Comparison of ENCODE assay signal across 29 mouse cellular contexts in genomic region chr5:136063920-136064319, GRCm38 (mm10). TPM values are rescaled to one million over a fixed set of nuclear protein-coding genes. Genes with fewer than 3 reads are reported as not detected.
DNase-seq lines count a peak whose midpoint lies in the region; ATAC-seq and TF ChIP-seq lines count a peak whose summit lies in the region.
"Had no signal": no experiment of that assay in that cellular context is flagged by ENCODE, and none has a peak within 500 bp of the region (broad histone marks: within the 10 kb centered on the region; RNA-seq: fewer than 3 reads in every experiment).

No protein-coding gene starts in this region.

- TF ChIP-seq POLR2A in testis, adult 2 months (IDR thresholded peaks at IDR 0.05; ENCODE audit: control insufficient read depth, low read depth, low read length), result no peak

- no peaks in the 10 kb centered on the region for H3K9me3 ChIP-seq in ES-E14 (ENCODE audit: control insufficient read depth, insufficient read depth, low read depth, low read length)
- H3K9me3 ChIP-seq in hindbrain, embryonic 16.5 days (ENCODE audit: control insufficient read depth, low read length), result no peaks in the 10 kb centered on the region
- H3K9me3 ChIP-seq: embryonic facial prominence, embryonic 13.5 days; embryonic facial prominence, embryonic 15.5 days; forebrain, embryonic 10.5 days; forebrain, embryonic 12.5 days had no signal

- H3K27me3 ChIP-seq in testis, adult 2 months (ENCODE audit: control insufficient read depth, insufficient read depth, low read length), result no peaks in the 10 kb centered on the region
- H3K27me3 ChIP-seq in hindbrain, embryonic 16.5 days (replicated peaks; ENCODE audit: control insufficient read depth, insufficient read depth, low read length), result no peaks in the 10 kb centered on the region

- H3K4me1 ChIP-seq in testis, adult 2 months (ENCODE audit: control insufficient read depth, insufficient read depth, low read length), result peaks cover 6% of the 10 kb centered on the region
- peaks cover 0 to 9% of the 10 kb centered on the region in 2 experiments; a peak in 1 of 4 replicates for H3K4me1 ChIP-seq in ES-E14 (ENCODE audit: control insufficient read depth in 2 of 2, insufficient read depth in 2 of 2, low read length in 2 of 2, poor library complexity in 1 of 2)
- no peaks in the 10 kb centered on the region for H3K4me1 ChIP-seq in hindbrain, embryonic 16.5 days (ENCODE audit: control insufficient read depth, insufficient read depth, low read depth, low read length)
- H3K4me1 ChIP-seq: embryonic facial prominence, embryonic 13.5 days; embryonic facial prominence, embryonic 15.5 days; forebrain, embryonic 12.5 days had no signal

- H3K4me3 ChIP-seq in testis, adult 2 months (ENCODE audit: control insufficient read depth, low read depth, low read length), result peak overlapping the region; percentile 55; the same call in 1 of the 2 replicates
- no peak overlapping the region for H3K4me3 ChIP-seq in ES-E14 (ENCODE audit: insufficient read depth in 1 of 2, low read depth in 1 of 2, low read length in 2 of 2, poor library complexity in 1 of 2, severe bottlenecking in 1 of 2)
- H3K4me3 ChIP-seq in hindbrain, embryonic 16.5 days (ENCODE audit: low read length), result no peak overlapping the region
- H3K4me3 ChIP-seq: embryonic facial prominence, embryonic 13.5 days; embryonic facial prominence, embryonic 15.5 days; erythroblast, embryonic 14.5 days; forebrain, embryonic 10.5 days; forebrain, embryonic 12.5 days had no signal

- no peaks in the 10 kb centered on the region for H3K36me3 ChIP-seq in testis, adult 2 months (ENCODE audit: control insufficient read depth, insufficient read depth, low read length)
- H3K36me3 ChIP-seq in ES-E14 (ENCODE audit: control insufficient read depth, insufficient read depth, low read length, poor library complexity, severe bottlenecking), result no peaks in the 10 kb centered on the region
- no peaks in the 10 kb centered on the region for H3K36me3 ChIP-seq in hindbrain, embryonic 16.5 days (ENCODE audit: control insufficient read depth, insufficient read depth, low read length)
- H3K36me3 ChIP-seq: embryonic facial prominence, embryonic 13.5 days; embryonic facial prominence, embryonic 15.5 days; forebrain, embryonic 10.5 days; forebrain, embryonic 12.5 days had no signal

- in situ Hi-C loops in ES-E14 (cut with MboI; ENCODE audit: low sequenced_read_pairs in 2 of 2, unreplicated experiment in 2 of 2), result no loop called here

- 90% methylated on average over 10 of the region's 10 CpGs for WGBS in hindbrain, embryonic 16.5 days

- no peak for DNase-seq in testis, postnatal 10 days (ENCODE audit: low spot score)
- no peak for DNase-seq in ES-E14 (ENCODE audit: low read depth, low spot score)
- DNase-seq in R1 (ENCODE audit: low read depth, low spot score), result peak; percentile 87
- no peak for DNase-seq in MN1 (ENCODE audit: low spot score)
- no peak for DNase-seq in kidney, postnatal 4 days
- DNase-seq: adrenal gland, adult 2 months; adrenal gland, postnatal 10 days; adrenal gland, postnatal 25 days; B cell, adult 2 months; cerebellum, adult 11 months; cerebellum, adult 18-20 months; cerebellum, adult 8-10 months; cerebellum, adult 9-11 months; cerebellum, postnatal 14 days; cerebellum, postnatal 36 days; embryo, embryonic 11 days had no signal

- no peak for ATAC-seq in hindbrain, embryonic 16.5 days
- ATAC-seq: CD4-positive, CD25-positive, alpha-beta regulatory T cell, adult 4 months; forebrain, embryonic 14.5 days; forebrain, embryonic 16.5 days had no signal

- no peak for TF ChIP-seq CTCF in testis, adult 2 months (IDR thresholded peaks at IDR 0.05; ENCODE audit: control insufficient read depth, insufficient read depth, insufficient replicate concordance, low read depth, low read length)

- H3K27ac ChIP-seq in testis, adult 2 months (ENCODE audit: control insufficient read depth, insufficient read depth, low read depth, low read length), result no peak overlapping the region
- H3K27ac ChIP-seq in ES-E14 (ENCODE audit: insufficient read depth, low read depth, low read length, poor library complexity, severe bottlenecking), result no peak overlapping the region
- H3K27ac ChIP-seq in hindbrain, embryonic 16.5 days (ENCODE audit: low read depth, low read length), result no peak overlapping the region
- H3K27ac ChIP-seq: embryonic facial prominence, embryonic 13.5 days; embryonic facial prominence, embryonic 15.5 days; forebrain, embryonic 10.5 days; forebrain, embryonic 12.5 days had no signal

- H3K9ac ChIP-seq in ES-E14 (ENCODE audit: insufficient read depth, low read depth, low read length, poor library complexity, severe bottlenecking), result peak overlapping the region; percentile 4; the same call in 1 of the 2 replicates
- no peak overlapping the region for H3K9ac ChIP-seq in hindbrain, embryonic 16.5 days (ENCODE audit: low read depth, low read length)
- H3K9ac ChIP-seq: embryonic facial prominence, embryonic 13.5 days; embryonic facial prominence, embryonic 15.5 days; forebrain, embryonic 12.5 days had no signal

- no peak overlapping the region for H3K4me2 ChIP-seq in hindbrain, embryonic 16.5 days (ENCODE audit: low read length)
- H3K4me2 ChIP-seq: embryonic facial prominence, embryonic 13.5 days; embryonic facial prominence, embryonic 15.5 days; forebrain, embryonic 12.5 days had no signal

TF ChIP-seq in ES-E14, 5 proteins besides CTCF, POLR2A, EP300 and RAD21:
- no peak for TF ChIP-seq ZNF384 (IDR thresholded peaks at IDR 0.05; ENCODE audit: low read depth, low read length)
- no peak for TF ChIP-seq ZC3H11A (IDR thresholded peaks at IDR 0.05; ENCODE audit: borderline replicate concordance, low read depth, low read length)
- TF ChIP-seq CHD2 (IDR thresholded peaks at IDR 0.05; ENCODE audit: low read depth, low read length), result no peak
- no peak for TF ChIP-seq HCFC1 (IDR thresholded peaks at IDR 0.05; ENCODE audit: borderline replicate concordance, insufficient read depth, low read length)
- no peak for TF ChIP-seq MAFK (IDR thresholded peaks at IDR 0.05; ENCODE audit: insufficient read depth, low read depth, low read length)

RNA-seq across cellular contexts. Expression of gene Upk3bl, which starts 9.6 kb away (rescaled TPM):
- 88.3 and 108 TPM in 2 replicates for polyA plus RNA-seq in testis, adult 2 months (2012; rRNA removed)
- 2.2 and 5.1 TPM in 2 replicates for total RNA-seq in ES-E14 (2012; rRNA removed)
- polyA plus RNA-seq in hindbrain, embryonic 16.5 days (2015; fragmentation: Nextera tagmentation; extraction: Ambion mirVana), result 0.25 TPM in 1 of 2 replicates, not detected in the other
- total RNA-seq: adrenal gland, postnatal 25 days; CH12.LX; common myeloid progenitor, adult 5-6 weeks had no signal
- polyA plus RNA-seq: adrenal gland, adult 2 months; CD4-positive, CD25-positive, alpha-beta regulatory T cell, adult 4 months; erythroblast, embryonic 14.5 days; forebrain, embryonic 14.5 days; forebrain, embryonic 16.5 days had no signal

RNA-seq across cellular contexts. Expression of gene Rasa4, which starts 19.8 kb away (rescaled TPM):
- 1.5 and 1.7 TPM in 2 replicates for polyA plus RNA-seq in testis, adult 2 months (2012; rRNA removed)
- 17.4 and 21.7 TPM in 2 replicates for total RNA-seq in ES-E14 (2012; rRNA removed)
- 22.2 and 25.0 TPM in 2 replicates for polyA plus RNA-seq in hindbrain, embryonic 16.5 days (2015; fragmentation: Nextera tagmentation; extraction: Ambion mirVana)

RNA-seq across cellular contexts. Expression of gene Upk3b, which starts 25.6 kb away (rescaled TPM):
- 0.84 and 0.88 TPM in 2 replicates for polyA plus RNA-seq in testis, adult 2 months (2012; rRNA removed)
- total RNA-seq in ES-E14 (2012; rRNA removed), result 1.6 and 2.2 TPM in 2 replicates
- 0.04 TPM in 1 of 2 replicates, not detected in the other for polyA plus RNA-seq in hindbrain, embryonic 16.5 days (2015; fragmentation: Nextera tagmentation; extraction: Ambion mirVana)
- total RNA-seq: CH12.LX; common myeloid progenitor, adult 5-6 weeks had no signal
- polyA plus RNA-seq: CD4-positive, CD25-positive, alpha-beta regulatory T cell, adult 4 months; erythroblast, embryonic 14.5 days; forebrain, embryonic 10.5 days; forebrain, embryonic 12.5 days; forebrain, embryonic 14.5 days; forebrain, embryonic 16.5 days; frontal cortex, adult 2 months had no signal

RNA-seq across cellular contexts. Expression of gene Polr2j, which starts 52.5 kb away (rescaled TPM):
- polyA plus RNA-seq in testis, adult 2 months (2012; rRNA removed), result 31.4 and 35.3 TPM in 2 replicates
- 168 and 195 TPM in 2 replicates for total RNA-seq in ES-E14 (2012; rRNA removed)
- polyA plus RNA-seq in hindbrain, embryonic 16.5 days (2015; fragmentation: Nextera tagmentation; extraction: Ambion mirVana), result 198 and 210 TPM in 2 replicates

Comparison
In these comparisons a context has a peak if more than half of its experiments do, and no peak if none do; other contexts are left out.
1. RNA of gene Upk3bl, which starts 9.6 kb away (polyA plus RNA-seq): 88.3 to 108 TPM in testis, adult 2 months; 0.25 TPM in hindbrain, embryonic 16.5 days; every median in the first group is over 10 times any median in the second.